Mouse (Mus musculus) embryonic fibroblast, embryonic 13.5 days (primary cell): ENCODE results near the gene Rab3gap2. TPM values are rescaled to one million over a fixed set of nuclear protein-coding genes. Genes with fewer than 3 reads are reported as not detected.

Experiments
- H3K27ac ChIP-seq: 2 replicates; pipeline ENCODE4 v1.5.1; 2012; ENCODE audit warnings: low read length, control low read depth, inconsistent platforms; ENCODE audit not compliant: insufficient read depth
- H3K4me1 ChIP-seq: 2 replicates; pipeline ENCODE4 v1.6.1; 2011; ENCODE audit warnings: low read length; ENCODE audit not compliant: control insufficient read depth, insufficient read depth
- H3K4me3 ChIP-seq: 2 replicates; pipeline ENCODE4 v1.5.1; 2011; ENCODE audit warnings: mild to moderate bottlenecking, control low read depth, low read length; ENCODE audit not compliant: insufficient read depth
- CTCF ChIP-seq: IDR thresholded peaks from 2 replicates; pipeline ENCODE4 v1.5.1; 2011; ENCODE audit warnings: mild to moderate bottlenecking, control low read depth, low read length, moderate library complexity, borderline replicate concordance; ENCODE audit not compliant: insufficient read depth
- POLR2A ChIP-seq: IDR thresholded peaks from 2 replicates; pipeline ENCODE4 v1.6.1; 2011; ENCODE audit warnings: low read depth, mild to moderate bottlenecking, control low read depth, low read length, moderate library complexity
- polyA plus RNA-seq: library from polyadenylated mRNA; stranded (reverse); fragments of >200 nt; gene quantifications from 2 replicates; pipeline ENCODE4 v1.2.4, GENCODE M21; 2011; ENCODE audit warnings: low read depth; ENCODE audit not compliant: missing spikeins, insufficient read length

Gene Rab3gap2
- 42.4 and 49.5 TPM in 2 replicates for polyA plus RNA-seq

GRCm38 (mm10) chr1:185203909-185204661, at the start of gene Rab3gap2:
Gene Rab3gap2, plus strand, starts transcription at chr1:185204117.
- TF ChIP-seq CTCF (no peak), POLR2A (peak; percentile 79)
- peak within 1 kb of the TSS; percentile 87 for H3K27ac ChIP-seq
- peak within 1 kb of the TSS; percentile 91 for H3K4me3 ChIP-seq
- peaks cover 2% of the 10 kb centered on the region for H3K4me1 ChIP-seq

GRCm38 (mm10) chr1:185173641-185174040, 30.3 kb upstream of the Rab3gap2 start:
- no peak for TF ChIP-seq POLR2A
- TF ChIP-seq CTCF, result no peak
- no peak overlapping the region for H3K4me3 ChIP-seq
- no peaks in the 10 kb centered on the region for H3K4me1 ChIP-seq
- no peak overlapping the region for H3K27ac ChIP-seq

GRCm38 (mm10) chr1:185177860-185178259, 26.1 kb upstream of the Rab3gap2 start:
- no peaks in the 10 kb centered on the region for H3K4me1 ChIP-seq
- no peak overlapping the region for H3K4me3 ChIP-seq
- no peak overlapping the region for H3K27ac ChIP-seq
- no peak for TF ChIP-seq POLR2A
- no peak for TF ChIP-seq CTCF

- Histone ChIP-seq H3K27ac (no peak overlapping the region), H3K4me3 (no peak overlapping the region), H3K4me1 (0 out of 2 replicates have a peak, but pooled peaks cover 3% of the 10 kb centered on the region)
- TF ChIP-seq POLR2A (no peak), CTCF (no peak)
Measured at GRCm38 (mm10) chr1:185183591-185184330, 20.2 kb upstream of the Rab3gap2 start.

GRCm38 (mm10) chr1:185185556-185185955, 18.4 kb upstream of the Rab3gap2 start:
- no peak overlapping the region for H3K4me3 ChIP-seq
- no peak for TF ChIP-seq CTCF
- no peak for TF ChIP-seq POLR2A
- 0 out of 2 replicates have a peak, but pooled peaks cover 3% of the 10 kb centered on the region for H3K4me1 ChIP-seq
- H3K27ac ChIP-seq, result no peak overlapping the region

- Histone ChIP-seq H3K4me3 (no peak overlapping the region), H3K27ac (no peak overlapping the region), H3K4me1 (0 out of 2 replicates have a peak, but pooled peaks cover 3% of the 10 kb centered on the region)
- no peak for TF ChIP-seq POLR2A
- no peak for TF ChIP-seq CTCF
Measured at GRCm38 (mm10) chr1:185187135-185187785, 16.7 kb upstream of the Rab3gap2 start.

GRCm38 (mm10) chr1:185189901-185190300, 14.0 kb upstream of the Rab3gap2 start:
- TF ChIP-seq POLR2A (no peak), CTCF (no peak)
- Histone ChIP-seq H3K27ac (no peak overlapping the region), H3K4me1 (no peaks in the 10 kb centered on the region), H3K4me3 (no peak overlapping the region)

GRCm38 (mm10) chr1:185192087-185192486, 11.8 kb upstream of the Rab3gap2 start:
- Histone ChIP-seq H3K4me1 (no peaks in the 10 kb centered on the region), H3K4me3 (no peak overlapping the region), H3K27ac (no peak overlapping the region)
- no peak for TF ChIP-seq CTCF
- no peak for TF ChIP-seq POLR2A

- no peak overlapping the region for H3K4me3 ChIP-seq
- H3K4me1 ChIP-seq, result no peaks in the 10 kb centered on the region
- no peak overlapping the region for H3K27ac ChIP-seq
- TF ChIP-seq POLR2A (no peak), CTCF (peak; percentile 65; the same call in 1 of the 2 replicates)
Measured at GRCm38 (mm10) chr1:185193509-185193908, 10.4 kb upstream of the Rab3gap2 start.

GRCm38 (mm10) chr1:185196323-185196722, 7.6 kb upstream of the Rab3gap2 start:
- TF ChIP-seq CTCF (no peak), POLR2A (no peak)
- Histone ChIP-seq H3K4me3 (no peak overlapping the region), H3K4me1 (no peaks in the 10 kb centered on the region), H3K27ac (no peak overlapping the region)
